Mouse (Mus musculus) embryonic facial prominence, embryonic 15.5 days (tissue): Measurements from ENCODE around the gene Sco1. TPM values are rescaled to one million over a fixed set of nuclear protein-coding genes. Genes with fewer than 3 reads are reported as not detected.

Experiments used
- ATAC-seq: fragments of 200-750 bp; cut with Nextera tagmentation; 2 replicates; pipeline ENCODE4 v1.8.0; 2017; ENCODE audit warnings: low read depth, moderate TSS enrichment; ENCODE audit not compliant: insufficient number of reproducible peaks, low FRiP score, low TSS enrichment
- H3K27ac ChIP-seq: fragments of 300-500 bp; sonication (generic); replicated peaks from 2 replicates; pipeline ENCODE4 v1.5.1; 2015; ENCODE audit warnings: mild to moderate bottlenecking, inconsistent platforms
- H3K27me3 ChIP-seq: fragments of 300-500 bp; sonication (generic); 2 replicates; pipeline ENCODE4 v1.6.1; 2015; ENCODE audit warnings: inconsistent platforms
- H3K36me3 ChIP-seq: fragments of 300-500 bp; sonication (generic); 2 replicates; pipeline ENCODE4 v1.6.1; 2015; ENCODE audit warnings: mild to moderate bottlenecking, inconsistent platforms
- H3K4me1 ChIP-seq: fragments of 300-500 bp; sonication (generic); 2 replicates; pipeline ENCODE4 v1.6.1; 2015; ENCODE audit warnings: inconsistent platforms
- H3K4me2 ChIP-seq: fragments of 300-500 bp; sonication (generic); replicated peaks from 2 replicates; pipeline ENCODE4 v1.6.1; 2015; ENCODE audit warnings: mild to moderate bottlenecking, inconsistent platforms
- H3K4me3 ChIP-seq: fragments of 300-500 bp; sonication (generic); replicated peaks from 2 replicates; pipeline ENCODE4 v1.5.1; 2015; ENCODE audit warnings: mild to moderate bottlenecking, inconsistent platforms
- H3K9ac ChIP-seq: fragments of 300-500 bp; sonication (generic); 2 replicates; pipeline ENCODE4 v1.6.1; 2015; ENCODE audit warnings: inconsistent platforms
- H3K9me3 ChIP-seq: fragments of 300-500 bp; sonication (generic); replicated peaks from 2 replicates; pipeline ENCODE4 v1.6.1; 2016; ENCODE audit warnings: inconsistent platforms
- WGBS: fragments of 180-500 bp; shearing (Covaris S2); methylation state at CpG from one replicate; pipeline ENCODE4 v1.1.7; 2015; 5-methylcytosine and 5-hydroxymethylcytosine counted together
- polyA plus RNA-seq: library from polyadenylated mRNA; unstranded; fragments of >200 nt; fragmentation: Nextera tagmentation; extraction: Ambion mirVana; gene quantifications from 2 replicates; pipeline ENCODE4 v1.2.1, GENCODE M21; 2015

Sco1 gene
- polyA plus RNA-seq, 1 experiment from 2014 or later = 17.0 TPM

GRCm38 (mm10) chr11:67044959-67045358 lies 7.5 kb upstream of the Sco1 start:
- 81% methylated on average over 6 of the region's 6 CpGs for WGBS
- no peaks in the 10 kb centered on the region for H3K9me3 ChIP-seq
- H3K4me3 ChIP-seq = no peak overlapping the region
- ATAC-seq = no peak
- no peak overlapping the region for H3K4me2 ChIP-seq
- H3K27me3 ChIP-seq = no peaks in the 10 kb centered on the region
- H3K36me3 ChIP-seq = peaks cover 36% of the 10 kb centered on the region
- no peak overlapping the region for H3K27ac ChIP-seq
- no peak overlapping the region for H3K9ac ChIP-seq
- H3K4me1 ChIP-seq = no peaks in the 10 kb centered on the region

GRCm38 (mm10) chr11:67047199-67047598 lies 5.3 kb upstream of the Sco1 start:
- Histone ChIP-seq H3K27ac (no peak overlapping the region), H3K36me3 (peaks cover 13% of the 10 kb centered on the region; the same call in 1 of the 2 replicates), H3K4me3 (no peak overlapping the region), H3K9ac (no peak overlapping the region), H3K9me3 (no peaks in the 10 kb centered on the region), H3K4me2 (no peak overlapping the region), H3K4me1 (0 out of 2 replicates have a peak, but pooled peaks cover 5% of the 10 kb centered on the region), H3K27me3 (no peaks in the 10 kb centered on the region)
- ATAC-seq = no peak
- 86% methylated on average over 5 of the region's 5 CpGs for WGBS

- no peaks in the 10 kb centered on the region for H3K27me3 ChIP-seq
- H3K4me2 ChIP-seq = no peak overlapping the region
- ATAC-seq = no peak
- no peak overlapping the region for H3K9ac ChIP-seq
- 87% methylated on average over 8 of the region's 8 CpGs for WGBS
- peaks cover 9% of the 10 kb centered on the region for H3K4me1 ChIP-seq
- H3K27ac ChIP-seq = no peak overlapping the region
- peaks cover 11% of the 10 kb centered on the region; the same call in 1 of the 2 replicates for H3K36me3 ChIP-seq
- no peaks in the 10 kb centered on the region for H3K9me3 ChIP-seq
- no peak overlapping the region for H3K4me3 ChIP-seq
Observed at GRCm38 (mm10) chr11:67048496-67048895, 4.0 kb upstream of the Sco1 start.

GRCm38 (mm10) chr11:67049256-67049655 lies 3.2 kb upstream of the Sco1 start:
- Histone ChIP-seq H3K27me3 (no peaks in the 10 kb centered on the region), H3K4me3 (no peak overlapping the region), H3K4me1 (peaks cover 16% of the 10 kb centered on the region), H3K9me3 (no peaks in the 10 kb centered on the region), H3K27ac (no peak overlapping the region), H3K4me2 (no peak overlapping the region), H3K36me3 (peaks cover 11% of the 10 kb centered on the region; the same call in 1 of the 2 replicates), H3K9ac (no peak overlapping the region)
- no peak for ATAC-seq
- WGBS = 85% methylated on average over 3 of the region's 3 CpGs

- Histone ChIP-seq H3K4me3 (peak overlapping the region; percentile 98), H3K27ac (peak overlapping the region; percentile 88), H3K4me2 (peak overlapping the region; percentile 67), H3K4me1 (peaks cover 16% of the 10 kb centered on the region), H3K27me3 (no peaks in the 10 kb centered on the region), H3K9me3 (no peaks in the 10 kb centered on the region), H3K36me3 (peaks cover 16% of the 10 kb centered on the region), H3K9ac (peak overlapping the region; percentile 87)
- no peak; the same call in 1 of the 2 replicates for ATAC-seq
- 6% methylated on average over 16 of the region's 16 CpGs for WGBS
Observed at GRCm38 (mm10) chr11:67051676-67052320, 672 bp upstream of the Sco1 start.

GRCm38 (mm10) chr11:67054754-67055365 lies 2.4 kb downstream of the Sco1 start:
- H3K9ac ChIP-seq = no peak overlapping the region
- H3K27me3 ChIP-seq = no peaks in the 10 kb centered on the region
- WGBS = 86% methylated on average over 8 of the region's 8 CpGs
- no peak overlapping the region for H3K27ac ChIP-seq
- no peak overlapping the region for H3K4me3 ChIP-seq
- peaks cover 16% of the 10 kb centered on the region for H3K4me1 ChIP-seq
- no peak for ATAC-seq
- H3K4me2 ChIP-seq = no peak overlapping the region
- peaks cover 42% of the 10 kb centered on the region for H3K36me3 ChIP-seq
- H3K9me3 ChIP-seq = no peaks in the 10 kb centered on the region

GRCm38 (mm10) chr11:67061311-67061710 lies 8.8 kb downstream of the Sco1 start:
- H3K4me3 ChIP-seq = no peak overlapping the region
- no peak overlapping the region for H3K4me2 ChIP-seq
- no peak overlapping the region for H3K27ac ChIP-seq
- peaks cover 92% of the 10 kb centered on the region for H3K36me3 ChIP-seq
- H3K27me3 ChIP-seq = no peaks in the 10 kb centered on the region
- H3K9ac ChIP-seq = no peak overlapping the region
- H3K4me1 ChIP-seq = no peaks in the 10 kb centered on the region
- ATAC-seq = no peak
- whole genome bisulfite sequencing = 84% methylated on average over 2 of the region's 2 CpGs
- H3K9me3 ChIP-seq = no peaks in the 10 kb centered on the region

- Histone ChIP-seq H3K36me3 (peaks cover 78% of the 10 kb centered on the region), H3K27me3 (no peaks in the 10 kb centered on the region), H3K9ac (no peak overlapping the region), H3K4me1 (no peaks in the 10 kb centered on the region), H3K4me2 (no peak overlapping the region), H3K4me3 (no peak overlapping the region), H3K27ac (no peak overlapping the region), H3K9me3 (no peaks in the 10 kb centered on the region)
- WGBS = 88% methylated on average over 3 of the region's 3 CpGs
- ATAC-seq = no peak
Observed at GRCm38 (mm10) chr11:67062726-67063125, 10.3 kb downstream of the Sco1 start.

GRCm38 (mm10) chr11:67067741-67068140 lies 15.3 kb downstream of the Sco1 start:
- peaks cover 35% of the 10 kb centered on the region for H3K36me3 ChIP-seq
- no peaks in the 10 kb centered on the region for H3K4me1 ChIP-seq
- H3K27me3 ChIP-seq = no peaks in the 10 kb centered on the region
- WGBS = 81% methylated on average over 3 of the region's 3 CpGs
- H3K4me2 ChIP-seq = no peak overlapping the region
- ATAC-seq = no peak
- no peak overlapping the region for H3K4me3 ChIP-seq
- no peak overlapping the region for H3K9ac ChIP-seq
- H3K9me3 ChIP-seq = no peaks in the 10 kb centered on the region
- no peak overlapping the region for H3K27ac ChIP-seq

- no peak for ATAC-seq
- no peak overlapping the region for H3K27ac ChIP-seq
- H3K27me3 ChIP-seq = no peaks in the 10 kb centered on the region
- H3K4me1 ChIP-seq = no peaks in the 10 kb centered on the region
- H3K36me3 ChIP-seq = no peaks in the 10 kb centered on the region
- no peak overlapping the region for H3K9ac ChIP-seq
- no peak overlapping the region for H3K4me2 ChIP-seq
- no peaks in the 10 kb centered on the region for H3K9me3 ChIP-seq
- no peak overlapping the region for H3K4me3 ChIP-seq
- 77% methylated on average over 15 of the region's 15 CpGs for WGBS
Observed at GRCm38 (mm10) chr11:67072615-67073130, 20.2 kb downstream of the Sco1 start.

GRCm38 (mm10) chr11:67075036-67075435 lies 22.6 kb downstream of the Sco1 start:
- Histone ChIP-seq H3K4me3 (no peak overlapping the region), H3K4me1 (no peaks in the 10 kb centered on the region), H3K9me3 (no peaks in the 10 kb centered on the region), H3K36me3 (no peaks in the 10 kb centered on the region), H3K9ac (no peak overlapping the region), H3K4me2 (no peak overlapping the region), H3K27ac (no peak overlapping the region), H3K27me3 (no peaks in the 10 kb centered on the region)
- WGBS = 19% methylated on average over 3 of the region's 3 CpGs
- ATAC-seq = peak; percentile 53; the same call in 1 of the 2 replicates
